Mouse (Mus musculus) leukemia stem cell, adult 10-12 weeks (primary cell): Measurements from ENCODE around the gene Dpf3. TPM values are rescaled to one million over a fixed set of nuclear protein-coding genes. Genes with fewer than 3 reads are reported as not detected.

ENCODE experiments used
- polyA plus RNA-seq: library from polyadenylated mRNA; stranded (reverse); fragments of >175 nt; gene quantifications from 2 replicates; pipeline ENCODE4 v1.2.3, GENCODE M21; 2012; ENCODE audit warnings: low replicate concordance

The Dpf3 gene
- polyA plus RNA-seq, result 6.3 and 8.4 TPM in 2 replicates

DNA sequence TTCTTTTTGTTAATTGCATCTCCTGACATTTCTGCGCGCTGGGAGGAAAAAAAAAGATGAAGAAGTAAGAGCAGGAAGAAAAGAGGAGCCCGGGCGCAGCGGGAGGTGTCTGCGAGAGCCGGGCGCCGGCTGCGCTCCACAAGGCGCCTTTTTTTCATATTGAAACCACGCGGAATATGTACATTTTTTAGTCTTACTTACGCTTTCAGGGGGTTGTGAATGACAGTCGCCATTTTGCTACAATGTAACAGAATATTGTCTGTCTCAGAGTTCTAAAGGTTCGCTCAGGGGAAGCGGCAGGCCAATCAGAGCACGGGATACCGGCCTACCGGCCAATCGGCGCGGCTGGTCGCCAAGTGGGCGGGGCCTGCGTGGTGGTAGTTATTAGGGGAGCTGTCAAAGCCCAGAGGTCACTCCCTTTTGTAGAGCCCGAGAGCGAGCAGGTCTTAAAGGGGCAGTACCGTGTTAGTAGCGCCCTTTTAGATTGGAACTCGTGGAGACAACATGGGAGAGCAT is at the start of gene Dpf3:
TSS of gene Dpf3 (minus strand) at position 241 of the 516 bp plus-strand sequence.

DNA sequence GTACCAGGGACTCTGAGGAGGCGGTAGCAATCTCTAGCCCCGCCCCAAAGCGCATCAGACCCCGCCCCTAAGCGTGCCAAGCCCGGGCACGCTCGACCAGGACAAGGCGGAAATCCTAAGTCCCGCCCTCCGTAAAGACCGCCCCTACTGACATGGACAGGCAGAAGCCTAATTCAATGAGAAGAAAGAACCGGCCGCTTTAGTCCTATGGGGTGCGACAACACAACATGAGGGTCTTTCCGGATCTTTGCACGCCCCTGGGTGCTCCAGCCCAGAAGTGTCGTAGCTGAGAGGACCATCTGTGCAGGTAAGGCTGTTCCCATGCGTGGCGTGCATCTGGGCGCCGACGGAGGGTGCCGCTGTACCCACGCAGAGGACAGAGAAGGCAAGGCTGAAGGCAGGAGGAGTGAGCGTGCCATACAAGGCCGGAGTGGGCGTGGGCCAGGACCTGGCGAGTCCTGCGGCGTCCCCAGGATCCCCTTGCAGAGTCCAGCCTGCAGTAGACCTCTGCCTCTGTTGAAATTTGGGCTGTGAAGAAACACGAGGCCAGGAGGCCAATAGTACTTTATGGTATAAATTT is 32.9 kb upstream of the Dpf3 start, which contains the start of gene Dcaf4:
TSS of gene Dcaf4 (plus strand) at position 156 of the 580 bp plus-strand sequence.

Other genes with a start within 250 kb of the Dpf3 start
- 8.6 and 22.6 TPM in 2 replicates for gene Dcaf4, start 32.8 kb upstream of the Dpf3 start, polyA plus RNA-seq
- 6.0 and 10.6 TPM in 2 replicates for gene Zfyve1, start 109.5 kb upstream of the Dpf3 start, polyA plus RNA-seq
- gene Rbm25, start 143.5 kb upstream of the Dpf3 start, polyA plus RNA-seq, result 40.8 and 73.0 TPM in 2 replicates
- gene Psen1, start 200.4 kb upstream of the Dpf3 start, polyA plus RNA-seq, result 10.0 and 14.6 TPM in 2 replicates